ENCODE assay signal across 8 mouse cellular contexts in genomic region chr3:95972873-95973634, GRCm38 (mm10). TPM values are rescaled to one million over a fixed set of nuclear protein-coding genes. Genes with fewer than 3 reads are reported as not detected.
A peak's percentile ranks its signal among the peaks of the same experiment; 100 is the strongest.
DNase-seq lines count a peak whose midpoint lies in the region; ATAC-seq and TF ChIP-seq lines count a peak whose summit lies in the region.

No protein-coding gene starts in this region.

- TF ChIP-seq EP300 in liver, embryonic 14.5 days (IDR thresholded peaks at IDR 0.05; ENCODE audit: low read depth) = no peak

- no peak overlapping the region for H3K27ac ChIP-seq in kidney, embryonic 14.5 days (ENCODE audit: low read depth, low read length)
- no peak overlapping the region for H3K27ac ChIP-seq in kidney, adult 2 months (ENCODE audit: insufficient read depth, low read depth, low read length)
- peak overlapping the region; percentile 70 for H3K27ac ChIP-seq in forebrain, postnatal 0 days (ENCODE audit: low read depth, low read length)
- H3K27ac ChIP-seq in liver, embryonic 14.5 days = no peak overlapping the region
- peak overlapping the region; percentile 66 for H3K27ac ChIP-seq in neural tube, embryonic 15.5 days (replicated peaks)

- WGBS in kidney, embryonic 14.5 days = 3% methylated on average over 34 of the region's 34 CpGs
- 21% methylated on average over 34 of the region's 34 CpGs for WGBS in kidney, adult 2 months
- WGBS in forebrain, postnatal 0 days = 2% methylated on average over 34 of the region's 34 CpGs
- 5% methylated on average over 34 of the region's 34 CpGs for WGBS in liver, embryonic 14.5 days (ENCODE audit: insufficient replicate concordance)
- WGBS in neural tube, embryonic 15.5 days = 2% methylated on average over 34 of the region's 34 CpGs

- peaks cover 4% of the 10 kb centered on the region; the same call in 1 of the 2 replicates for H3K27me3 ChIP-seq in kidney, embryonic 14.5 days (ENCODE audit: control insufficient read depth, insufficient read depth, low read length)
- H3K27me3 ChIP-seq in kidney, adult 2 months (replicated peaks; ENCODE audit: control insufficient read depth, insufficient read depth, low read length) = no peaks in the 10 kb centered on the region
- no peaks in the 10 kb centered on the region for H3K27me3 ChIP-seq in forebrain, postnatal 0 days (ENCODE audit: insufficient read depth, low read length)
- H3K27me3 ChIP-seq in liver, embryonic 14.5 days (ENCODE audit: control insufficient read depth, insufficient read depth, low read length) = peaks cover 20% of the 10 kb centered on the region
- no peaks in the 10 kb centered on the region for H3K27me3 ChIP-seq in neural tube, embryonic 15.5 days (replicated peaks)

- DNase-seq in kidney, adult 2 months = no peak
- DNase-seq in T-cell, adult 2 months (ENCODE audit: low spot score) = peak; percentile 67
- peak; percentile 83 for DNase-seq in forebrain, postnatal 0 days
- no peak for DNase-seq in liver, embryonic 14.5 days (ENCODE audit: low read depth in 3 of 3, low spot score in 3 of 3)
- DNase-seq in cerebellum, adult 11-12 months = no peak
- DNase-seq in c-Kit-positive CD71-positive TER-119-positive erythroid progenitor cells, embryonic 14.5 days (ENCODE audit: low spot score) = no peak

- peaks cover 5% of the 10 kb centered on the region for H3K4me1 ChIP-seq in kidney, embryonic 14.5 days (ENCODE audit: control insufficient read depth, insufficient read depth, low read length)
- H3K4me1 ChIP-seq in kidney, adult 2 months (ENCODE audit: control insufficient read depth, insufficient read depth, low read length) = no peaks in the 10 kb centered on the region
- peaks cover 8% of the 10 kb centered on the region; the same call in 1 of the 2 replicates for H3K4me1 ChIP-seq in forebrain, postnatal 0 days (ENCODE audit: insufficient read depth)
- no peaks in the 10 kb centered on the region for H3K4me1 ChIP-seq in liver, embryonic 14.5 days (replicated peaks; ENCODE audit: control insufficient read depth in 2 of 2, insufficient read depth in 2 of 2, low read length in 1 of 2)
- peaks cover 10% of the 10 kb centered on the region for H3K4me1 ChIP-seq in neural tube, embryonic 15.5 days

- H3K9ac ChIP-seq in kidney, embryonic 14.5 days (ENCODE audit: low read depth, low read length) = peak overlapping the region; percentile 58
- H3K9ac ChIP-seq in forebrain, postnatal 0 days = peak overlapping the region; percentile 38; the same call in 1 of the 2 replicates
- H3K9ac ChIP-seq in liver, embryonic 14.5 days (replicated peaks) = no peak overlapping the region; the same call in 1 of the 2 replicates
- peak overlapping the region; percentile 47 for H3K9ac ChIP-seq in neural tube, embryonic 15.5 days (replicated peaks)

- H3K4me2 ChIP-seq in kidney, embryonic 14.5 days (replicated peaks; ENCODE audit: low read depth, low read length) = peak overlapping the region; percentile 67
- H3K4me2 ChIP-seq in forebrain, postnatal 0 days (ENCODE audit: low read depth) = peak overlapping the region; percentile 54
- peak overlapping the region; percentile 53 for H3K4me2 ChIP-seq in liver, embryonic 14.5 days (ENCODE audit: low read depth)
- peak overlapping the region; percentile 63 for H3K4me2 ChIP-seq in neural tube, embryonic 15.5 days

- H3K9me3 ChIP-seq in kidney, embryonic 14.5 days (ENCODE audit: control insufficient read depth, low read length) = no peaks in the 10 kb centered on the region
- H3K9me3 ChIP-seq in forebrain, postnatal 0 days (ENCODE audit: low read length) = no peaks in the 10 kb centered on the region
- H3K9me3 ChIP-seq in liver, embryonic 14.5 days (ENCODE audit: control insufficient read depth, low read length) = no peaks in the 10 kb centered on the region
- no peaks in the 10 kb centered on the region for H3K9me3 ChIP-seq in neural tube, embryonic 15.5 days (replicated peaks)

- peak; percentile 56 for ATAC-seq in kidney, embryonic 14.5 days (ENCODE audit: low FRiP score, low TSS enrichment)
- peak; percentile 96 for ATAC-seq in forebrain, postnatal 0 days
- no peak for ATAC-seq in liver, embryonic 14.5 days (ENCODE audit: insufficient read depth)
- ATAC-seq in neural tube, embryonic 15.5 days (ENCODE audit: low FRiP score) = peak; percentile 93

- H3K36me3 ChIP-seq in kidney, embryonic 14.5 days (ENCODE audit: control insufficient read depth, insufficient read depth, low read length) = no peaks in the 10 kb centered on the region
- H3K36me3 ChIP-seq in kidney, adult 2 months (ENCODE audit: control insufficient read depth, insufficient read depth, low read length) = no peaks in the 10 kb centered on the region
- no peaks in the 10 kb centered on the region for H3K36me3 ChIP-seq in forebrain, postnatal 0 days (ENCODE audit: insufficient read depth)
- H3K36me3 ChIP-seq in liver, embryonic 14.5 days (replicated peaks; ENCODE audit: control insufficient read depth, insufficient read depth, low read depth) = no peaks in the 10 kb centered on the region
- no peaks in the 10 kb centered on the region for H3K36me3 ChIP-seq in neural tube, embryonic 15.5 days

- H3K4me3 ChIP-seq in kidney, embryonic 14.5 days (ENCODE audit: low read length) = peak overlapping the region; percentile 34
- no peak overlapping the region for H3K4me3 ChIP-seq in kidney, adult 2 months (ENCODE audit: insufficient read depth, low read depth, low read length)
- H3K4me3 ChIP-seq in forebrain, postnatal 0 days (ENCODE audit: low read depth, low read length) = peak overlapping the region; percentile 28
- peak overlapping the region in 1 of 2 experiments; percentile 15; a peak in 1 of 4 replicates for H3K4me3 ChIP-seq in liver, embryonic 14.5 days (ENCODE audit: insufficient read depth in 1 of 2, low read depth in 2 of 2, low read length in 2 of 2)
- peak overlapping the region; percentile 33 for H3K4me3 ChIP-seq in neural tube, embryonic 15.5 days (replicated peaks)

- no peak for TF ChIP-seq POLR2A in kidney, adult 2 months (IDR thresholded peaks at IDR 0.05; ENCODE audit: low read depth, low read length)

- no peak for TF ChIP-seq CTCF in kidney, adult 2 months (conservative IDR thresholded peaks at IDR 0.05; ENCODE audit: insufficient read depth, insufficient read length, low read depth, low read length)
- peak; percentile 25; the same call in 1 of the 2 replicates for TF ChIP-seq CTCF in forebrain, postnatal 0 days (IDR thresholded peaks at IDR 0.05; ENCODE audit: low read depth)
- TF ChIP-seq CTCF in liver, embryonic 14.5 days (IDR thresholded peaks at IDR 0.05; ENCODE audit: low read depth) = no peak

RNA-seq across cellular contexts. Expression of gene Plekho1, which starts 22.7 kb away (rescaled TPM):
- polyA plus RNA-seq in kidney, embryonic 14.5 days (2014; fragmentation: Nextera tagmentation; extraction: Ambion mirVana) = 39.3 and 48.0 TPM in 2 replicates
- polyA plus RNA-seq in kidney, adult 2 months (2012; rRNA removed) = 32.4 and 33.2 TPM in 2 replicates
- total RNA-seq in forebrain, postnatal 0 days (2014; rRNA removed) = 93.5 and 135 TPM in 2 replicates
- 51.8 and 60.1 TPM in 2 replicates for polyA plus RNA-seq in forebrain, postnatal 0 days (2015; fragmentation: Nextera tagmentation; extraction: Ambion mirVana)
- 6.1 and 9.0 TPM in 2 replicates for polyA plus RNA-seq in liver, embryonic 14.5 days (2012; rRNA removed)
- 3.6 and 5.4 TPM in 2 replicates for polyA plus RNA-seq in liver, embryonic 14.5 days (2014; fragmentation: Nextera tagmentation; extraction: Ambion mirVana)
- 46.7 and 48.6 TPM in 2 replicates for polyA plus RNA-seq in neural tube, embryonic 15.5 days (2015; fragmentation: Nextera tagmentation; extraction: Ambion mirVana)

RNA-seq across cellular contexts. Expression of gene Anp32e, which starts 44.0 kb away (rescaled TPM):
- 78.3 and 89.0 TPM in 2 replicates for polyA plus RNA-seq in kidney, embryonic 14.5 days (2014; fragmentation: Nextera tagmentation; extraction: Ambion mirVana)
- 13.0 and 18.5 TPM in 2 replicates for polyA plus RNA-seq in kidney, adult 2 months (2012; rRNA removed)
- 27.5 and 34.4 TPM in 2 replicates for total RNA-seq in forebrain, postnatal 0 days (2014; rRNA removed)
- 84.1 and 109 TPM in 2 replicates for polyA plus RNA-seq in forebrain, postnatal 0 days (2015; fragmentation: Nextera tagmentation; extraction: Ambion mirVana)
- polyA plus RNA-seq in liver, embryonic 14.5 days (2012; rRNA removed) = 39.5 and 104 TPM in 2 replicates
- polyA plus RNA-seq in liver, embryonic 14.5 days (2014; fragmentation: Nextera tagmentation; extraction: Ambion mirVana) = 39.5 and 45.3 TPM in 2 replicates
- 99.6 and 157 TPM in 2 replicates for polyA plus RNA-seq in neural tube, embryonic 15.5 days (2015; fragmentation: Nextera tagmentation; extraction: Ambion mirVana)

Comparison
In these comparisons a context has a peak if more than half of its experiments do, and no peak if none do; other contexts are left out.
1. H3K27ac ChIP-seq: peak in forebrain, postnatal 0 days (single experiment) and neural tube, embryonic 15.5 days (single experiment); none in kidney, embryonic 14.5 days (single experiment), kidney, adult 2 months (single experiment) and liver, embryonic 14.5 days (single experiment).
2. DNase-seq: peak in T-cell, adult 2 months (single experiment) and forebrain, postnatal 0 days (single experiment); none in kidney, adult 2 months (single experiment), liver, embryonic 14.5 days (0 of 3), cerebellum, adult 11-12 months (single experiment) and c-Kit-positive CD71-positive TER-119-positive erythroid progenitor cells, embryonic 14.5 days (single experiment).
3. Peak in every context shown above with its lines, with median percentiles within 50 percentile points of each other: H3K4me2 ChIP-seq.